Mouse (Mus musculus) A20 (cell line): Measurements from ENCODE around the gene Bcl2l11.

Source experiments
- DNase-seq: peaks from one replicate; pipeline ENCODE4 v3.0.0-alpha.2; 2011; ENCODE audit warnings: low read depth, low spot score

Bcl2l11 gene

DNA sequence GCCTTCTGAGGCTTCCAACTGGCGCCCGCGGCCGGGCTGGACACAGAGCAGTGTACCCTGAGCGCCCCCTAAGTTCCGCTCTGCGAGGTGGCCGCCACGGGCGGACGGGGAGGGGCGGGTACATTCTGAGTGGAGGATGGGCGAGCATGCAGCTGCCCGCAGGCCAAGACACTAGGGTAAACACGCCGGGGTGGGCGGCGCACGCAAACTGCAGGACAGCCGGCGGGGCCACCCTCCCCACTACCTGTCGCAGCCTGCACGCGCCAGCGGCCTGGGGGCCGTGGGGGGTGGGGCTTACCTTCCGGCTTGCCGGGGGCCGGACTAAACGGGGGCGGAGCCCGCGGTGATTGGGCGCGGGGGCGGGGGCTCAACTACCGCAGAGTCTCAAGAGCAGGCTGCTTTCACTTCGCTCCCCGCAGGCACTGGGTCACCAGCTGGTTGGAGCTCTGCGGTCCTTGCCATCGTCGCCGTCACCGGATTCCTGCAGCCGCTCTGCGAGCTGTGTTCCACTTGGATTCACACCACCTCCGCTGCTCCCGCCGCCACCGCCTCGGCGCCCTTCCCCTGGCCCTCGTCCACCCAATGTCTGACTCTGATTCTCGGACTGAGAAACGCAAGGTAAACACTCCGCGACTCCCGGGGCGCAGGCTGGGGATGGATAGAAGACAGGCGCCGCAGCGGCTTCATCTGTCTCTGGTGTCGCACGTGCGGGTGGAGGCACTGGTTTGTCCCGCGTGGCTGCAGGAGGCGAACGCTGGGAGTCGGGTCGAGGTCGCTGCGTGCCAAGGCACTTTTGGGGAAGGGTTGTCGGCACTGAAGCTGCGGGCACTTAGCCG, at the start of gene Bcl2l11:
Gene Bcl2l11 (plus strand): TSS at position 404 of the 836 bp plus-strand sequence.
- DNase-seq = peak; percentile 99

GRCm38 (mm10) chr2:128076936-128077335, 48.9 kb upstream of the Bcl2l11 start:
- no peak for DNase-seq

GRCm38 (mm10) chr2:128078859-128079258, 47.0 kb upstream of the Bcl2l11 start:
- peak; percentile 65 for DNase-seq

DNA sequence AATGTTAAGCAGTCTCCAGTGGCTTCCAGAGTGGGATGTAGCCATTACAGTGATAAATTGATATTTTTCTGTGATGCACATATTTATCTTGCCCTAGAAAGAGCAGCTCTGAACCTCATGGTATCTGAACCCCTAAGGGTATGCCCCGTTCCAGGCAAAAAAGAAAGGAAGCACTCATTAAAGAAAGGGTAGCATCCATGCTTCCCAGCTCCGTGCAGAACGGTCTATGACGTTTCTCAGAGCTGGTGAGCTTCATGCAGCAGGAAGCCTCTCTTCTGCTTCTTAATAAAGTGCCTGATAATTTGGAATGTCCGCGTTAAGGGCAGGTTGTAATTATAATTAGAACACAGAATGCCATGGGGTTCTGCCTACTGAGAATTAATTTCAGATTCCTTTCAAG, 46.5 kb upstream of the Bcl2l11 start:
- no peak for DNase-seq

DNA sequence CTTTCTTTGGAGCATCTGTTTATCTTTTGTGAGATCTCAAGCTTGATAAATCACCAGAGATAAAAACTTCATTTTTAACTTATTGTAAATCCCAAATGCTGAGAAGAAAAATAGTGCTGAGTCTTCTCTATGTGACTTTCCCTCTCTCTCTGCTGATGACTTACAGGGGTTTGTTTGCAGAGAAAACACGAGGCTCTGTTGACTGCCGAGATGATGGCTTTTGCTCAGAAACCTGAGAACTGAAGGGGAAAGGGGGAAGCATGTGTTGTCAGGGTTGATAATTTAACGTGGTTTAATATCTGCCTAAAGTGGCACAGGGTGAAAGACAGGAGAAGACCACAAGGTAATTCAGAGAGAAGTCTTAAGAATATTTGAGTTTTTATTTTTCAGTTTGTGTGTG, 42.0 kb upstream of the Bcl2l11 start:
- DNase-seq = no peak

DNA sequence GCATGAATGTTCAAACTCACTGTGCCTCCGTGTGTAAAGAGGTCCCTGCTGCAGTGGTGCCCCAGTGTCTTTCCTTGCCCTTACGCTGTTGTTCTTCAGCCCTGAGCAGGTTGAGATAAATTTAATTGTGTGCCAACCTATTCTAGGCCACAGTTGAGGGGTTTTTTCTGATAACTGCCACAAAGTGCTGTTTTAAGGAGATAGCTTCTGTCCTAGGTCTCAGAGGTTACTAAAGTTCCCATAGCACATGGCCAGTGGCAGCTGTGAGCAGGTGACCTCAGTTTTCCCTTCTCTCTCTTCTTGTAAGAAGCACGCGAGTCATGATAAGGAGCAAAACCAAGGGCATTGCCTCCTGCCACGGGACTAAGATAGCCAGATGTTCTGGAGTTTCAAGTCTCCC, 41.2 kb upstream of the Bcl2l11 start:
- DNase-seq = no peak

DNA sequence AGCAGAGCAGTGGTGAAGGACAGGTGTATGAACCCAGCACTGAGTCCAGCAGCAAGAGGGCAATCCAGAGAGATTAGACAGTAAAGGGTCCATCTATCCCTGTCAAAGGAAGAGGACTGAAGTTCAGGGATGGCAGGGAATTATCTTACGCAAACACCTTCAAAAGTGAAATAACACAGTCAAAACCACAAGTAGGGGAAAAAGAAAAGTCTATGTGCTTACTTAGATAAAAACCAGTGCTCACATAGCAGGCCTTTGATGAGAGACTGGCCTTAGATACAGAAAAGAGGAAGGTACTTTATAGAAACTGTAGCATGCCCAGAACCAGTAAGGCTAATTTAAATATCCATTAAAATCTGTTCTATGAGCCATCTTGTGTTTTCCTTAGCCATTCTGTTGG, 40.4 kb upstream of the Bcl2l11 start:
- DNase-seq = peak; percentile 59

- no peak for DNase-seq
Measured at GRCm38 (mm10) chr2:128086301-128086886, 39.4 kb upstream of the Bcl2l11 start.

GRCm38 (mm10) chr2:128086996-128087526, 38.8 kb upstream of the Bcl2l11 start:
- DNase-seq = no peak

GRCm38 (mm10) chr2:128087798-128088545, 37.9 kb upstream of the Bcl2l11 start:
- no peak for DNase-seq

DNA sequence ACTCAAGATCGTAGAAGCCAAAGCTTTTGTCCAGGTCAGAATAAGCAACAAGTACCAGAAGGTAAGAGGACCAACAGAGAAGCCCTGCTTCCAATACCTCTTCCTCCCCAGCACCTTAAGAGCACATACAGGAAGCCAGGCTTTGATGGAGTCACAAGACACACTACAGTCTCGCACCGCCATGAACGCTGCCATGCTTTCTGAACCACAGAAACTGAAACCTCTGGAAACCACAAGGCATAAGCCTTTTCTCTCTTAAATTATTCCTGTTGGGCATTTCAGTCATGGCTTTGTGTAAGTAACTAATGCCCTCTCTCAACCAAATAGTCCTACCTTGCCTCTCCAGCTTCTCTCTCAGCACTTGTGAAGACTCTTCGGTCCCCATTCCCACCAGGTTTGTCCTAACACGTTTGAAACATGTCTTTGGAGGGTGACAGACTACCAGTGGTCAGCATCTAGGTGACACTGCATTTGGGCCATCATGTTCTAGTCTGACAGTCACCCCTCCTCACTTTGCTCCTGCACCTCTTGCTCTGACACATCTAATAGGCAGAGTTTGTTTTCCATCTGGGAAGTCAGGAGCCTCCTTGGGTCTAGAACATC, 35.5 kb upstream of the Bcl2l11 start:
- no peak for DNase-seq

GRCm38 (mm10) chr2:128091431-128092369, 34.1 kb upstream of the Bcl2l11 start:
- DNase-seq = peak; percentile 92

DNA sequence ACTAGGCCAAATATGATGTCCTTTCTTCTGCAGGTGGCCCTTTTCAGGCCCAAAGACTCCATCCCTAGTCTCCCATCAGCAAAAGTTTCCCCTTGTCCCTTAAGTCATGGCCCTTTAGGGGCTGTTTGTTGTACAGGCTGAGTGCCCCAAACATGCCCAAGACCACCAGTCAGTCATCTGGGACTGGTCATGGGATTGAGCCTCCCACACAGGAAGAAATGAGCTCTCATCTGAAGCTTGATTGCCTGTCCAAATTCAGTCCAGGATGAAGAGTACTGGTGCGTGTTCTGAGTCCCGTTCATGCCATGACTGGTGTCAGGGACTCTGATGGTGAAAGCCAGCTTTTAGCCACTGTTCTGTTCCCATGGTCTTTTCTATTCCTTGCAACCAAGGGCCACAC, 33.4 kb upstream of the Bcl2l11 start:
- no peak for DNase-seq

DNA sequence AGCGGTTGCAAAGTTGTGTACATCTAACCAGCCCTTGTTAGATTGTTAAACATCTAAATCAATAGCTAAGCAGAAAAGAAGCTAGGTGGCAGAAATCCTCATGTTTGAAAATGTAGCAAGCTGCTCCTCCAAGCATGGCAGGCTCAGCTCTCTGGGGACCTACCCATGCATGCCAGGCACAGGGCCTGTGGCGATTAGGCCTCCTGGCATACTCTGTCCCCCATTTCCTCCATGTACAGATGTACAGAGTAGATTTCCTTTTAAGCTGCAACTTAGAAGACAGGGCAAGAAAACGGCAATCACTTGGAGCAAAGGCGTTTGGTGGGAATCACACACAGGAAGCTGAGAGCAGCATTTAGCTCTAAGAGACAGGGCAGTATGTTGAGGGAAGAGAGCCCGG, 31.6 kb upstream of the Bcl2l11 start:
- DNase-seq = peak; percentile 87

DNA sequence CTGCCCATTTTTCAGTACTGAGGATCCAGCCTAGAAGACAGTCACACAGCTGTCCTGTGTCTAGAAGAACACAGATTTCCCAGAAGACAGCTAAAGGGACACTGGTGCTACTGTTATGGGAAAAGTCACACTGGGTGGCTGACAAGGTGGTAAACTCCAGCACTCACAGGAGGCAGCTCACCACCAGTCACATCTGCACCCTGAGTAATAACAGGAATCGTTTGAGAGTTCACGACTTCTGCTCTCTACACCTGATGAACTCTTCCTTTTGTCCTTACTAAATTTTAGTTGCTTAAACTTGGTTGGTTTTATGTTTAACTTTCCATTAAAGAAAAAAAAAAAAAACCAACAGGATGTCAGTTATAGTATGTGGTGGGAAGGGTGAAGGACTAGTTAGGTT, 31.2 kb upstream of the Bcl2l11 start:
- peak; percentile 83 for DNase-seq

DNA sequence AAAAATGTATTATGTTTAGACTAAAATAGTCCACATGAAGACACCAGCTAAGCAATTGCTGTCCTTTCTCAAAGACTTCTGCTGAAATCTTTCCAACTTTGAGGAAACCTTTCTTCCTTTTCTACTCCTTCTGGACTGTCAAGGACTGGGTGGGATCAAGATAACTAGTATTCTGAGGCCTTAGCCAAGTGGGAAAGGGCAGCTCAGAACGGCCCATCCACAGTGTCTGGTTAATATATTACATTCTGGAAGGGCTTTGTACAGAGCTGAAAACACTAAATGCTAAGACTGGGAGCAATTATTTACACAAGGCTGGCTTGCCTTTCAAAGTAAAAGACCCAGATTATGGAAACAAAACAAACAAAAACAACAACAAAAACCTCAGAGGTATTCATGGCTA, 30.6 kb upstream of the Bcl2l11 start:
- DNase-seq = no peak

- DNase-seq = no peak
Measured at GRCm38 (mm10) chr2:128096070-128096469, 29.8 kb upstream of the Bcl2l11 start.

GRCm38 (mm10) chr2:128098118-128098517, 27.7 kb upstream of the Bcl2l11 start:
- peak; percentile 66 for DNase-seq

DNA sequence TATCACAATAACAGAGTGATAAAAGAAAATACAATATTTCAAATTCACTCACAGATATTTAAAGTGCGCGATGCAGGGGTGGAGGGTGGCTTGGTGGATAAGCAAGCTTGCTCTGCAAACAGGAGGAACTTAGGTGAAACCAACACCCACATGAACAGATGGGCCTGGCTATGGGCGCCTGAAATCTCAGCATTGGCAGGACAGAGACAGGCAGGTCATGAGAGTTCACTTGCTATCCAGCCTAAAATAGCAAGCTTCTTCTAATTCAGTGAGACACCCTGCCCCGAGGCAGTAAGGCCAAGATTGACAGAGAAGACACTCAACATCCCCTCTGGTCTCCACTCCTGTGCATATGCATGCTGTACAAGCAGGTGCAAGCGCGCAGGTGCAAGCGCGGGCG, 23.8 kb upstream of the Bcl2l11 start:
- peak; percentile 71 for DNase-seq

DNA sequence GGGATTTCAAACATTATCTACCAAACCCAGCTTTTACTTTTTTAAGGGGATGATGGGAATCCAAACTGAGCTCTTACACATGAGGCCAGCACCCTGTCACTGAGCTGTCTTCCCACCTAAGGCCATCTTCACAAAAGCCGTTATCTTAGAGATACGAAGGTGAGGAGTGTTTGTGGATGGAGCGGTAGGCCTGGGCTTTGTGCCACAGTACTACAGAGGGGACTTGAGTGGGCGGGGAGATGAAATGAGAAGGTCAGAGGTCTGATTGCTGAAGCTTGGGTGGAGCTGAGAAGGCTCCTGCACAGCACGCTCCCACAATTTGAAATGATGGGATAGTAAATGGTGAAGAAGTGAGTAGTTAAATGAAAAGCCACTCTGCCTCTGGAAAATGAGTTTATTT, 21.0 kb upstream of the Bcl2l11 start:
- no peak for DNase-seq

DNA sequence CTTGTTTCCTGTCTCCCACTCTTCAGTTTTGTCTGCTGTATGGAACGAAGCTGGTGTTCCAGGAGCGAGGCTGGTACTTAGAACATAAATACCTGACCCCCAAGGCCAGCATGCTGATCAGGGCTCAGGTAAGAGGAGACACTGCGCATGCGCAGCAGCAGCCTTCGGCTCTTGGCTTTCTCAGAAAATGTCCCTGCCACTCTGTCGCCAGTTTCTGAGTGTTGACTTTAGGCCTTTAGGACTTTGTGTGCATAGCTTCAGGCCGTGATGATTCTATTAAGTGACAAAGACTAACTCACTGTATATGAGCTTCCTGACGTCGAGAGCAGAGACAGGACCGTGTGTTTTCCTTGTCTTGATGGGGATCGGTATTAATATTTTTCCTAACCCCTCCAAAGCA, 20.2 kb upstream of the Bcl2l11 start:
- DNase-seq = no peak
